Mouse (Mus musculus) hindbrain, embryonic 14.5 days (tissue): ENCODE results near the gene Slc22a16. TPM values are rescaled to one million over a fixed set of nuclear protein-coding genes. Genes with fewer than 3 reads are reported as not detected.

Experiments
- ATAC-seq: fragments of 200-750 bp; cut with Nextera tagmentation; 2 replicates; pipeline ENCODE4 v1.8.0; 2017; ENCODE audit warnings: moderate number of reproducible peaks, mild to moderate bottlenecking, moderate TSS enrichment, moderate library complexity; ENCODE audit not compliant: low FRiP score
- DNase-seq: peaks from one replicate; pipeline ENCODE4 v3.0.0-alpha.2; 2015; ENCODE audit warnings: low spot score
- H3K27ac ChIP-seq: fragments of 300-500 bp; sonication (generic); 2 replicates; pipeline ENCODE4 v1.5.1; 2014; ENCODE audit warnings: mild to moderate bottlenecking, moderate library complexity
- H3K27me3 ChIP-seq: fragments of 300-500 bp; sonication (generic); 2 replicates; pipeline ENCODE4 v1.6.1; 2014; ENCODE audit warnings: mild to moderate bottlenecking, low read length, mixed read lengths; ENCODE audit not compliant: control insufficient read depth, insufficient read depth
- H3K36me3 ChIP-seq: fragments of 300-500 bp; sonication (generic); replicated peaks from 2 replicates; pipeline ENCODE4 v1.6.1; 2014; ENCODE audit not compliant: control insufficient read depth, insufficient read depth
- H3K4me1 ChIP-seq: fragments of 300-500 bp; sonication (generic); replicated peaks from 2 replicates; pipeline ENCODE4 v1.6.1; 2014; ENCODE audit warnings: antibody characterized with exemption, low read length, mixed read lengths; ENCODE audit not compliant: control insufficient read depth, insufficient read depth
- H3K4me2 ChIP-seq: fragments of 300-500 bp; sonication (generic); replicated peaks from 2 replicates; pipeline ENCODE4 v1.6.1; 2014; ENCODE audit warnings: mild to moderate bottlenecking, moderate library complexity
- H3K4me3 ChIP-seq: fragments of 300-500 bp; sonication (generic); replicated peaks from 2 replicates; pipeline ENCODE4 v1.5.1; 2014; ENCODE audit warnings: mild to moderate bottlenecking, low read length
- H3K9ac ChIP-seq: fragments of 300-500 bp; sonication (generic); 2 replicates; pipeline ENCODE4 v1.6.1; 2014
- H3K9me3 ChIP-seq: fragments of 300-500 bp; sonication (generic); 2 replicates; pipeline ENCODE4 v1.6.1; 2016; ENCODE audit warnings: low read length; ENCODE audit not compliant: control insufficient read depth
- WGBS: fragments of 180-500 bp; shearing (Covaris S2); extraction: QIAGEN DNeasy Blood & Tissue Kit; methylation state at CpG from one replicate; pipeline ENCODE4 v1.1.7; 2014; 5-methylcytosine and 5-hydroxymethylcytosine counted together
- polyA plus RNA-seq: library from polyadenylated mRNA; unstranded; fragments of >200 nt; fragmentation: Nextera tagmentation; extraction: Ambion mirVana; gene quantifications from 2 replicates; pipeline ENCODE4 v1.2.1, GENCODE M21; 2014

The Slc22a16 gene
- polyA plus RNA-seq, 1 experiment from 2014 or later: not detected

GRCm38 (mm10) chr10:40645346-40645745 lies 75.2 kb downstream of the Slc22a16 start:
- WGBS: 84% methylated on average over 1 of the region's 1 CpGs
- H3K27ac ChIP-seq: no peak overlapping the region
- no peak for ATAC-seq
- no peaks in the 10 kb centered on the region for H3K27me3 ChIP-seq
- no peak overlapping the region for H3K4me2 ChIP-seq
- H3K9ac ChIP-seq: no peak overlapping the region
- no peaks in the 10 kb centered on the region for H3K9me3 ChIP-seq
- no peaks in the 10 kb centered on the region for H3K4me1 ChIP-seq
- H3K4me3 ChIP-seq: no peak overlapping the region
- no peak for DNase-seq
- H3K36me3 ChIP-seq: no peaks in the 10 kb centered on the region

- Histone ChIP-seq H3K4me1 (no peaks in the 10 kb centered on the region), H3K9me3 (no peaks in the 10 kb centered on the region), H3K27ac (no peak overlapping the region), H3K4me3 (no peak overlapping the region), H3K4me2 (no peak overlapping the region), H3K27me3 (no peaks in the 10 kb centered on the region), H3K36me3 (no peaks in the 10 kb centered on the region), H3K9ac (no peak overlapping the region)
- 86% methylated on average over 12 of the region's 12 CpGs for WGBS
- ATAC-seq (no peak), DNase-seq (no peak)
These were observed 78.6 kb downstream of the Slc22a16 start for GRCm38 (mm10) chr10:40648776-40649175.

- no peak overlapping the region for H3K4me3 ChIP-seq
- H3K4me1 ChIP-seq: no peaks in the 10 kb centered on the region
- no peaks in the 10 kb centered on the region for H3K9me3 ChIP-seq
- 36% methylated on average over 4 of the region's 4 CpGs for WGBS
- H3K4me2 ChIP-seq: no peak overlapping the region
- no peak for ATAC-seq
- H3K27me3 ChIP-seq: no peaks in the 10 kb centered on the region
- no peak overlapping the region for H3K27ac ChIP-seq
- peak; percentile 81 for DNase-seq
- H3K36me3 ChIP-seq: no peaks in the 10 kb centered on the region
- no peak overlapping the region for H3K9ac ChIP-seq
These were observed 79.5 kb downstream of the Slc22a16 start for GRCm38 (mm10) chr10:40649634-40650033.

- H3K4me3 ChIP-seq: no peak overlapping the region
- H3K27ac ChIP-seq: no peak overlapping the region
- 76% methylated on average over 2 of the region's 2 CpGs for WGBS
- no peaks in the 10 kb centered on the region for H3K27me3 ChIP-seq
- no peak overlapping the region for H3K9ac ChIP-seq
- no peaks in the 10 kb centered on the region for H3K9me3 ChIP-seq
- no peak for ATAC-seq
- no peaks in the 10 kb centered on the region for H3K36me3 ChIP-seq
- no peak for DNase-seq
- no peak overlapping the region for H3K4me2 ChIP-seq
- no peaks in the 10 kb centered on the region for H3K4me1 ChIP-seq
These were observed 81.5 kb downstream of the Slc22a16 start for GRCm38 (mm10) chr10:40651676-40652075.

Other genes with a start within 250 kb of the Slc22a16 start
- 14.4 and 15.2 TPM in 2 replicates for gene Cdk19, start 230.8 kb upstream of the Slc22a16 start, polyA plus RNA-seq
- 1.3 and 1.7 TPM in 2 replicates for gene Ddo, start 59.7 kb downstream of the Slc22a16 start, polyA plus RNA-seq
- gene Mettl24, start 112.9 kb downstream of the Slc22a16 start, polyA plus RNA-seq: 0.33 and 0.76 TPM in 2 replicates